Mouse (Mus musculus) T-helper 2 cell (primary cell): Measurements from ENCODE around the gene Tdp1.

Experiments
- in situ Hi-C: fragments of 300-600 bp; cut with MboI, MseI; formaldehyde crosslinking; loops from one replicate; pipeline ENCODE4 v1.15.1; 2025; ENCODE audit warnings: high pct_unique_total_duplicates

The Tdp1 gene

DNA sequence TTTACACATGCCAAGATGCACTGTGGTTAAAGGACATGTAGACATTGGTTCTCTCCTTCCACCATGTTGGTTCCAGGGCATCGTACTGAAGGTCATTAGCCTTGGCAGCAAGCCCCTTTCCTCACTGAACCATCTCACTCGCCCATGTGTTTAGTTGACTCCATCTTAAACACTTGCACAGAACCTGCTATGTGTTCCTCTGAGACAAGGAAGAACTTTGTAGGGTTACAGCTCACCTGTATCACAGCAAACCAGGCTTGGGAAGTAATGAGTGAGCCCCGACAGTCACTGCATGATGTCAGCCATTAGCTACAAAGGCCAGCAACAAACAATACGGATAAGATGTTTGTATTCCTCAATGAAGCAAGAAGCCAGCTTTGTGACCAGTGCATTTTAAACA, 13.5 kb downstream of the Tdp1 start:
- in situ Hi-C loops, result no loop called here

DNA sequence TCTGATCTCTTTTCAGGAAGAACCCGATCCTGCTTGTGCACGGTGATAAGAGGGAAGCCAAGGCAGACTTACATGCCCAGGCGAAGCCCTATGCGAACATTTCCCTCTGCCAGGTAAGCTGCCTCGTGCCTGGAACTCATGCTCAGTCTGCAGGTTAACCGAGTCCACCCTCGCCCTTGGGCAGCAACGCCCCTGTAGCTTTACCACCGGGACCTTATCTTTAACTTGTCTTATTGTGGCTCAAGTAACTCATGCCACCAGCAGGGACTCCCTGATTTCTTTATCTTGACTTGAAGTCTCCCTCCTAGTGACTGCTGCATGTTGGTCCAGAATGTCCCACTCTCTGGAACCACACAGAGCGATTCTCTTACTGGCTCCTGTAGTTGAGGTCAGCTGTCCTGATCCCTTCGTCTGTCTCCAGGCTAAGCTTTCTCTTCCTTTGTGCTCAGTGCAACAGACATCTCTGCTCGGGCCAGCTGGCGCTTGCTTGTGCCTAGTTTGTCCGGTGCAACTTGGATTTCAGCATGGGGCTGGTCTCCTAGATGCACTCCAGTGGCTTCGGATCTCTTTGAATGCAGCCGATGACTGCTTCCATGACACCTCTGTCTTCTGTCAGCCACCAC, 14.0 kb downstream of the Tdp1 start:
- in situ Hi-C loops, result no loop called here

GRCm38 (mm10) chr12:99899991-99900390, 15.7 kb downstream of the Tdp1 start:
- in situ Hi-C loops, result no loop called here

DNA sequence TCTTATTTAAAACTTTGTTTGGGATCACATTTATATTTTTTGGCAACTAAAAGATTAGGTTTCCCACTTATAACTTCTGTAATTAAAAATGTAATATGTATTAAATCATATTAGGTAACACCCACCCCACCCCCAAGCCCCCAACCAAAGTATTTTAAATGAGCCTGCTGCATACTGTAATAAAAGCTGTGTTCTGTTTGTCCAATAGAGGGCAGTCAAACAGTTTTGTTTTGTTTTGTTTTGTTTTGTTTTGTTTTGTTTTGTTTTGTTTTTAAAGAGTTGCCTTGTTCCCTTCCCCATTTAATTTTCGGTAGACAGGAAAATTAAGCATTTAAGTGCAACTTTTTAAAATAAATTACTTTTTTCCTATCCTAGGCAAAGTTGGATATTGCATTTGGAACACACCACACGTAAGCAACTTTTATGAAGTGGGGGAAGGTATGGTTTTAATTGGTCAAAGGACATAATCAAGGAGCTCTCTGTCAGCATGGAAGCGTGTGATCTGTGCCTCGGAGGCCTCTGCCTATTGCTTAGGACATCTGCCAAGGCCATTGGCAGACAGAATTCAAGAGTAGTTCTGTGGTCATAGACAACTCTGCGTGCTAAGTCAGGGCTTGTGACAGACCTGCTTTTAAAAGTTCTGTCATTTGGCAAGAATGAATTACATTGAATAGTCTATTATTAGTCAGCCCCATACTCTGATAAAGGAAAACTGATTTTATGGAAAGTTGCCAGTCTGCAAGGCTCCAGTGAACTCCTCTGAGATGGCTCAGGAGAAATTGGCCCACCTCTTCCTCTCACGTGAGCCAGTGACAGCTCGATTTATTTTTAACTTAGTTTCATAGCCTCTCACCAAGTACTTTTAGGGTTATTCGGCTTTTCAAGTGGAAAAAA, 17.9 kb downstream of the Tdp1 start:
- in situ Hi-C loops, result no loop called here

DNA sequence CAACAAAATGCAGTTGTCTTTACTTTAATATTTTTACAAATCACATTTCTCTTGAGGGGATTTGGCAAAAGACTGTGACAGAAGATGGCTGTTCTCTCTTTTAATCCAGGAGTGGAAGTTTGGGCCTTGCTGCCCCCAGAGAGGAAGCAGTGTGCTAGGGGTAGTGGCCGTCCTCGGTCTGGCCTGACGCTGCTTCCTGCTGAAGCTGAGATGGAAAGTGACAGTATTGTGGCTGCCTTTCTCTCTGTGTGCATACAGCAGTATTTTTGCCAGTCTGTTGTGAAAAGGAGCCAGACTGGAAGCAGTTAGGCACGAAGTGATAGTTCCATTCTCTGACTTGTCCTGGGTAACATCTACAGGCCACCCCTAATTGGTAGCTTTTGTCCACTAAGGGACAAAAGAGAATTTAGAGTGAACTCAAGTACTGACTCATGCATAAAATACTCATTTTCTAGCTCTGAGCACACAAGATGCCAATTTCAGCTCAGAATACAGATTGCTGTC, 18.6 kb downstream of the Tdp1 start:
- in situ Hi-C loops, result no loop called here

GRCm38 (mm10) chr12:99904537-99904936, 20.2 kb downstream of the Tdp1 start:
- in situ Hi-C loops, result no loop called here

DNA sequence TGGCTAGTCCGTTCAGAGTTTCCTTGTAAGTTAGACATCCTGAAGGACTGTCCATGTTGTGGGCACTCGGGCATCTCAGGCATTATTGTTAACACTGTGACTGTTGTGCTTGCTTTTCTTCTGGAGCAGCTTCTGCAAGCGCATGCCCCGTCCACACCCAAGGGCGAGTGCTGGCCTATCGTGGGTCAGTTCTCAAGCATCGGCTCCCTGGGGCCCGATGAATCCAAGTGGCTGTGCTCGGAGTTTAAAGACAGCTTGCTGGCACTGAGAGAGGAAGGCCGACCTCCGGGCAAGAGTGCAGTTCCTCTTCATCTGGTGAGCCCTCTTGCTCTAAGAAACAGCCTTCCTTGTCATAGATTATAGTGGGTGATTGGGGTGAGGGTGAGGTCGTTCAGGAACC, 27.1 kb downstream of the Tdp1 start:
- in situ Hi-C loops, result no loop called here

GRCm38 (mm10) chr12:99917800-99918427, 33.6 kb downstream of the Tdp1 start:
- in situ Hi-C loops, result no loop called here

GRCm38 (mm10) chr12:99919636-99920035, 35.3 kb downstream of the Tdp1 start:
- in situ Hi-C loops, result no loop called here

DNA sequence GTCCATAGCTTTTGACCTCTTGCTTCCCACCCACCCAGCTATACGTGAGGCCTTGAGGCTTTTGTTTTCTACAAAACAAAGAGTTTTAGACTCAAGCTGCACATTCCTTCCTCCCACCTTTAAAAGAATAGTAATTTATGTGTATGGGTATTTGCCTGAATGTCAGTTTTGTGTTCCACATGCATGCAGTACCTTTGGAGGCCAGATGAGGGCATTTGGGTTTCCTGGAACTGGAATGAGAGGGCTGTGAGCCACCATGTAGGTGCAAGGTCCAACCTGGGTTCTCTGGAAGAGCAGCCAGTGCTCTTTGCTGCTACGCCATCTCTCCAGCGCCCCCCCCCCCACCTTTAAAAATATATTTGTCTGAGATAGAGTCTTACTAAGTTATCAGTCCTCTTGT, 36.7 kb downstream of the Tdp1 start:
- in situ Hi-C loops, result no loop called here

GRCm38 (mm10) chr12:99923131-99923606, 38.9 kb downstream of the Tdp1 start:
- in situ Hi-C loops, result no loop called here

GRCm38 (mm10) chr12:99923703-99924102, 39.4 kb downstream of the Tdp1 start:
- in situ Hi-C loops, result no loop called here

GRCm38 (mm10) chr12:99928311-99928710, 44.0 kb downstream of the Tdp1 start:
- in situ Hi-C loops, result no loop called here

GRCm38 (mm10) chr12:99929160-99929559, 44.8 kb downstream of the Tdp1 start:
- in situ Hi-C loops, result no loop called here

DNA sequence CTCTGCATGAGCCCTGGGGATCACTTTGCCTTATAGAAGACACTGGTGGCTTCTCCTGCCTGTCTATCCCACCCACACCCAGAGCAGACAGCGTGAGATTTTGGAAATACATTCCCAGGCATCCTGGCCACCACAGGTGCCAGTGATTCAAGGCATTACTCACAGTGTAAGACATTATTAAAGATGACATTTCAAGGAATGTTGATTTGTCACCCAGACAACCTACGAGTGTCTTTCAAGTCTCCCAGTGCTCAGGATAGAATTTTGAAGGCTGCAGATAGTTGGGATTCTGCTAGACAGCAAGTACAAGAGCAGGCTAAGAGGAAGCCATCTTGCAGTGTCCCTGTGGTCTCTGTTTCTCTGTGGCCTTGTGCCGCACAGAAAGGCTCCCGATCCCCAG, 47.9 kb downstream of the Tdp1 start:
- in situ Hi-C loops, result no loop called here

DNA sequence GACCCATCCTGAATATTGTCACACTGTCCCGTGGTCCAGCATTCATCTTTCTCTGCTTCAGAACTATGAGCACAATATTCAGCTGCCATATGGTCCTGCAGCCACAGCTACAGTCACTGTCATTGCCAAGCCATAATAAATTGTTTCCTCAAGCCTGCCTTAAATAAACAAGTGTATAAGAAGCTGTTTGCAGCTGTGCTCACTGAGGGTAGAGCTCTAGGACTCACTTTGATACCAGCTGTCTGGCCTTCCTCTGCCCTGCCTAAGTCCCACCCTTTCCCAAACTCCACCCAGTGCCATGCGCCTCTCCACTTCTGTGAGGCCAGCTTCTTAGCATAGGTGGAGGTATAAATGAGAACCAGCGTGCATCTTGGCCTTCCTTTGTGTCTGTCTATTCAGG, 49.3 kb downstream of the Tdp1 start:
- in situ Hi-C loops, result no loop called here

DNA sequence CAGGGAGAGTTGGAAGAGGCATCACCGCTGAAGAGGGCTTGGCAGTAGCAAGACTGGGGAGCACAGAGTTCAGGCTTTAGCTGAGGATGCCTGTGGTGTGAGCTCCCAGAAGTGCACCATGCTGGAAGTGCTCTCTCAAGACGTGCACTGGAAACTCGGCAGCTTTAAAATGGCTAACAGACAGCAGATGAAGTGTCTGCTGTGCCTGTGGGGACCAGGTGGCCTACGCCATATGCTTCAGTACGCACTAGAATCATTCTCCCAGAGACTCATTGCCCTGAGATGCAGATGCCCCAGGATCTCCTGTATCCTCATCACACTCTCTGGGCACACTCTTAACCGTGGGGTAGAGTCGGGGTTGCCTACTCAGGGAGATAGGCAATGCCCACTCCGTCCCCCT, 51.1 kb downstream of the Tdp1 start:
- in situ Hi-C loops, result no loop called here

- in situ Hi-C loops, result no loop called here
These were observed 54.2 kb downstream of the Tdp1 start for GRCm38 (mm10) chr12:99938476-99938875.

DNA sequence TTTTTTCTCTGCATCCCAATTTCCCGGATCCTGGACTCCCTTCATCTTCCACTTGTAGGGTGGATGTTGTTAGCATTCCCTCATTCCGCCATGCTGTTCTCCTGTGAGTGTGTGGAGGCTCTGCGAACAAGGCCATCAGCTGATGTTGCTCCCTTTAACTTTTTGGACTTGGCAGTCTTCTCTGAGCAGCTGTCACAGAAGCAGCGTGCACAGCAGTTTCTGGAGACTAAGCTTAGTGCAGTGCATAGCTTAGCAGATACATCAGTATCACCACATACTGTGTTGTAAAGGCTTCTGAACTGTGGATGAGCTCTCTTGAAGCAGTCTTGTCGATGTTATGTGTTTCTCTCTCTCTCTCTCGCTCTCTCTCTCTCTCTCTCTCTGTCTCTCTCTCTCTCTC, 54.9 kb downstream of the Tdp1 start:
- in situ Hi-C loops, result no loop called here

- in situ Hi-C loops, result no loop called here
These were observed 56.4 kb downstream of the Tdp1 start for GRCm38 (mm10) chr12:99940704-99941103.

DNA sequence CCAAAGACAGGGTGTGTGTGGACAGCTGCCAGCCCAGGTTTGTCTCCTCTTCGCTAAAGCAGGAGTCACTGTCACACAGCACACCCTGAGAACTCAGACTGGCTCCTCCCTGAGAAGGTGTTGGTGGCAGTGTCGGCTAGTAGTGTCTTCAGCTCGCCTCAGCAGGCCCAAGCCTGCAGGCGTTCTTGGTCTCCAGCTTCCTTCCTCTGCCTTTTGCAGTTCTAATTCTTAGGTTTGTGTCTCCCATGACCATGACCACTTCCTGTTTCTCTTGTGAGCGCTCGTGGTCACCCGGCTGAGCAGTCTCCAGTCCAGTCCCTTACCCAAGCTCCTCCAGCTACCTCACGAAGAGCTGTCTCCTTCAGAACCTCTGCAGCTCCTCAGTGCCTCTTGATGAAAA, 58.1 kb downstream of the Tdp1 start:
- in situ Hi-C loops, result no loop called here

DNA sequence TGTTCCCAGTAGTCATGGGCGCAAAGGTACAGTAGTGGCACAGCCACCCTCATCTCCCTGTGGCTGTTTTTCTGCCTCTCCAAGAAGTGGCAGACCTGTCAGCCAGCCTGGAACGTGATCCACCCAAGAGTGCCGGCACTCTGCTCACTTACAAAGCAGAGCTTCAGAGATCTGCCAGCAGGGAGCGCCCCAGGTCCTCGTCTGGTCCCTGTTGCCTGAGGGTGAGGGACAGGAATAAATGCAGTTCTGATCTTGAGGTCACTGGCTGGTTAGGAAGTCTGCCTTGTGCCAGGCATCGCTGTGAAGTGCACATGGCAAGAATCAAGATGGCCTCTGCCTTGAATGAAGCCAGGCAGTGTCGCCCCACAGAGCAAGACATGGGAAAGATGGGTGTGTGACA, 68.6 kb downstream of the Tdp1 start:
- in situ Hi-C loops, result no loop called here
